Comparison of ENCODE assay signal across 13 mouse cellular contexts in genomic region chr6:127627453-127627852, GRCm38 (mm10).
DNase-seq lines count a peak whose midpoint lies in the region; ATAC-seq lines count a peak whose summit lies in the region.
"Had no signal": no experiment of that assay in that cellular context is flagged by ENCODE, and none has a peak within 500 bp of the region (broad histone marks: within the 10 kb centered on the region; RNA-seq: fewer than 3 reads in every experiment).

No protein-coding gene starts in this region.

- no peaks in the 10 kb centered on the region for H3K27me3 ChIP-seq in forebrain, embryonic 11.5 days (ENCODE audit: control insufficient read depth, insufficient read depth, low read length)
- no peaks in the 10 kb centered on the region for H3K27me3 ChIP-seq in hindbrain, embryonic 12.5 days
- H3K27me3 ChIP-seq in neural tube, embryonic 12.5 days (replicated peaks), result no peaks in the 10 kb centered on the region
- H3K27me3 ChIP-seq: liver, embryonic 15.5 days had no signal

- DNase-seq in layer of hippocampus, postnatal 10 days (ENCODE audit: low spot score in 2 of 2), result peak; percentile 48 to 49
- DNase-seq in layer of hippocampus, adult 8-10 months (ENCODE audit: low spot score in 2 of 2), result no peak
- peak; percentile 69 for DNase-seq in forebrain, embryonic 11.5 days (ENCODE audit: low spot score)
- DNase-seq in kidney, postnatal 10 days, result no peak
- DNase-seq in gastrocnemius, adult 8-10 months (ENCODE audit: low spot score in 2 of 2), result no peak
- DNase-seq: cerebellum, adult 11 months; layer of hippocampus, postnatal 36 days; thymus, postnatal 36 days had no signal

- H3K9me3 ChIP-seq in forebrain, embryonic 11.5 days (ENCODE audit: control insufficient read depth, low read length), result no peaks in the 10 kb centered on the region
- H3K9me3 ChIP-seq in hindbrain, embryonic 12.5 days (replicated peaks), result no peaks in the 10 kb centered on the region
- no peaks in the 10 kb centered on the region for H3K9me3 ChIP-seq in neural tube, embryonic 12.5 days
- H3K9me3 ChIP-seq: liver, embryonic 15.5 days had no signal

- peaks cover 8% of the 10 kb centered on the region; the same call in 1 of the 2 replicates for H3K4me1 ChIP-seq in forebrain, embryonic 11.5 days (replicated peaks; ENCODE audit: control insufficient read depth, insufficient read depth, low read length)
- H3K4me1 ChIP-seq in hindbrain, embryonic 12.5 days, result peaks cover 7% of the 10 kb centered on the region
- peaks cover 12% of the 10 kb centered on the region; the same call in 1 of the 2 replicates for H3K4me1 ChIP-seq in neural tube, embryonic 12.5 days
- H3K4me1 ChIP-seq: liver, embryonic 15.5 days had no signal

- no peak overlapping the region for H3K27ac ChIP-seq in forebrain, embryonic 11.5 days (ENCODE audit: low read depth, low read length)
- H3K27ac ChIP-seq in hindbrain, embryonic 12.5 days, result peak overlapping the region; percentile 35; the same call in 1 of the 2 replicates
- H3K27ac ChIP-seq in neural tube, embryonic 12.5 days, result no peak overlapping the region
- H3K27ac ChIP-seq: liver, embryonic 15.5 days had no signal

- H3K36me3 ChIP-seq in forebrain, embryonic 11.5 days (ENCODE audit: control insufficient read depth, insufficient read depth, low read length), result no peaks in the 10 kb centered on the region
- H3K36me3 ChIP-seq in hindbrain, embryonic 12.5 days, result no peaks in the 10 kb centered on the region
- no peaks in the 10 kb centered on the region for H3K36me3 ChIP-seq in neural tube, embryonic 12.5 days
- H3K36me3 ChIP-seq: liver, embryonic 15.5 days had no signal

- peak; percentile 58 for ATAC-seq in forebrain, embryonic 11.5 days (replicated peaks; ENCODE audit: low FRiP score)
- ATAC-seq in hindbrain, embryonic 12.5 days (ENCODE audit: low FRiP score), result peak; percentile 66
- peak; percentile 62; the same call in 1 of the 2 replicates for ATAC-seq in neural tube, embryonic 12.5 days (ENCODE audit: low FRiP score, low read depth)
- ATAC-seq: activated CD4-positive, CD25-positive, alpha-beta regulatory T cell, adult 4 months; intestine, postnatal 0 days had no signal

- H3K4me2 ChIP-seq in forebrain, embryonic 11.5 days (ENCODE audit: low read depth, low read length, severe bottlenecking), result no peak overlapping the region
- no peak overlapping the region for H3K4me2 ChIP-seq in hindbrain, embryonic 12.5 days (replicated peaks)
- H3K4me2 ChIP-seq in neural tube, embryonic 12.5 days (replicated peaks), result no peak overlapping the region
- H3K4me2 ChIP-seq: liver, embryonic 15.5 days had no signal

- 15% methylated on average over 9 of the region's 9 CpGs for WGBS in forebrain, embryonic 11.5 days
- WGBS in hindbrain, embryonic 12.5 days, result 33% methylated on average over 9 of the region's 9 CpGs
- 35% methylated on average over 9 of the region's 9 CpGs for WGBS in neural tube, embryonic 12.5 days

- H3K4me3 ChIP-seq in forebrain, embryonic 11.5 days (ENCODE audit: low read depth, low read length), result no peak overlapping the region
- no peak overlapping the region for H3K4me3 ChIP-seq in hindbrain, embryonic 12.5 days
- no peak overlapping the region for H3K4me3 ChIP-seq in neural tube, embryonic 12.5 days
- H3K4me3 ChIP-seq: liver, embryonic 15.5 days had no signal

- H3K9ac ChIP-seq in forebrain, embryonic 11.5 days (ENCODE audit: low read length), result no peak overlapping the region
- H3K9ac ChIP-seq in hindbrain, embryonic 12.5 days, result no peak overlapping the region
- H3K9ac ChIP-seq in neural tube, embryonic 12.5 days, result no peak overlapping the region
- H3K9ac ChIP-seq: liver, embryonic 15.5 days had no signal

Comparison
In these comparisons a context has a peak if more than half of its experiments do, and no peak if none do; other contexts are left out.
1. DNase-seq: peak in layer of hippocampus, postnatal 10 days (2 of 2) and forebrain, embryonic 11.5 days (single experiment); none in layer of hippocampus, adult 8-10 months (0 of 2), kidney, postnatal 10 days (single experiment) and gastrocnemius, adult 8-10 months (0 of 2).
2. Peak in every context shown above with its lines, with median percentiles within 50 percentile points of each other: ATAC-seq.